Mouse (Mus musculus): ENCODE data around the gene Acsm5. TPM values are rescaled to one million over a fixed set of nuclear protein-coding genes. Genes with fewer than 3 reads are reported as not detected.

Gene Acsm5
- total RNA-seq (2018; cell fraction: chromatin; rRNA removed), result not detected
- total RNA-seq (2018; cell fraction: cytosol; rRNA removed), result not detected
- total RNA-seq (2018; cell fraction: nucleus; rRNA removed), result not detected
- not detected in 3 replicates for polyA plus RNA-seq (2018)

DNA sequence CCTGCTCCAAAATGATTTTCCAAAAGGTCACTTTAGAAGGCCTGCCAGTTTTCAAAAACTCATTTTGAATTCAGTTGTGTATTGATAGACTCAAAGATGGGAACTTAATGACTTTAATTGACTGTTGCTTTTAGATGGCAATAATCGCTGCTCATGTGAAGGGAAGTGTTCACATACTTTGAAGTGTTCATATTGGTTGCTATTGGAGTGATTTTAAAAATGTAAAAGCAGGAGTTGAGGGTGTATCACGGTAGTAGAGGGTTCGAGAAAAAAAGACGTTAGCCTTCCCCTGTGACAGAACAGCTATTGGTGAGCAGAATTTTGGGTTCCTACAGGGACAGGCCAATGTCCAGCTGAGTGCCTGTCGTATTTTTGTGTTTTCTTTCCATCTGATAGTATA lies at the start of gene Acsm5:
Gene Acsm5 (plus strand): TSS at position 301 of the 400 bp plus-strand sequence.
- H3K27ac ChIP-seq, result no peak within 1 kb of the TSS
- H3K36me3 ChIP-seq (ENCODE audit: inconsistent target), result no peaks in the 10 kb centered on the region
- no peaks in the 10 kb centered on the region for H3K79me2 ChIP-seq (ENCODE audit: inconsistent target)
- 75% methylated on average over 5 of the region's 5 CpGs for WGBS (ENCODE audit: missing documents)
- no peak within 1 kb of the TSS for H3K4me3 ChIP-seq (ENCODE audit: inconsistent target)

DNA sequence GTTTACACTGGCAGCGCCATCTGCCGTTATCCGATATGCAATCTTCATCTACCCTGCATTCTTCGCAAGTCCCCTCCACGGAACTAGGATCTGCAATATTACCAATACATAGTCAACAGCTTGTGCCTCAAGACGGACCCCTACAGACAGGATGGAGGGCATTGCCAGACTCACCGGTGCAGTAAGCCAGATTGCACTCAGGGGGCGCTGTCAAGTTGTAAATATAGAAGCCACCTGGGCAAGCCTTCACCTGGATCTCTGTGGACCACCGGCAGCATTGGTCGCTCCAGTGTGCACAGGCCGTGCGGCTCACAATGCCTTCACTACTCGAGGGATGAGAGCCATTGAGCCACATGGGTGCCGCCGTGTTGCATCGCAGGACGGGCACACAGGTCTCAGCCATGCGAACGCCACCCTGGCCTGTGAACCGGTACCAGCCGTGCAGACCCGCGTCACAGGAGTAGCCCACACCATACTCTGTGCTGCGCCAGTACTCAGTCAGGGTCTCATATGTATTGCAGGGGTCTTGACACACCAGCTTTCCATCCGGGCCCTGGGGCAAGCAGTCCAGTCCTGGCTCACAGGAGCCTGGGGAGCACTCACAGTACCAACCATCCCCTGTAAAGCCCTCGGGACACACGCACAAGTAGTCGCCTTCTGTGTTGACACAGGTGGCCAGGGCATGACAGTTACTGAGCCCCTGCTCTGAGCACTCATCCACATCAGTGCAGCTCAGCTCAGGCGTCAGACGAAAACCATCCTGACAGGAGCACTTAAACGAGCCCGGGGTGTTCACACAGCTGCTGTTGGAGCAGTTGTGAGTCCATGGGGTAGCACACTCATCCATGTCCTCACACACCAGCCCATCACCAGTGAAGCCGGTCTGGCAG lies 42.5 kb upstream of the Acsm5 start:
- Histone ChIP-seq H3K27ac (no peak overlapping the region), H3K4me3 (ENCODE audit: inconsistent target) (no peak overlapping the region)
- WGBS (ENCODE audit: missing documents), result 78% methylated on average over 28 of the region's 33 CpGs

DNA sequence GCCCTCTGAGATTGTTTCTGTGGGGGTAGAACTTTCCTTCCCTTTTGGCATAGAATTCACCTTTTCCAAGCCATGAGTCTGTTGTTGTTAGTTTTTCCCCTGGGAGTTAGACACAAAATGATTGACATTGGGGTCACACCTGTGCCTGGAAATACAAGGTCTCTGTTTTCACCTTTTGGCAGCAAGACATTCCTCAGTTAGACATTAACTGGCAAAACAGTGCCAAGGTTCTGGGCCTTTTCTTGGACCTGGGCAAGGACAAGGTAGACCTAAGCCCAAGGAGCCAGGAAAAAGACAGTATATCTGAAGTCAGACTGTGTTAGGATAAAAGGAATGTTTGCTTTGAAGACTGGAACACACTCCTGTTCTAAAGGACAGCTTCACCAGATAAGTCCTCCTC lies 40.0 kb upstream of the Acsm5 start, which contains the start of gene Umod:
Gene Umod (minus strand): TSS at position 27 of the 400 bp plus-strand sequence.
- no peak within 1 kb of the TSS for H3K4me3 ChIP-seq (ENCODE audit: inconsistent target)
- no peaks in the 10 kb centered on the region for H3K79me2 ChIP-seq (ENCODE audit: inconsistent target)
- H3K36me3 ChIP-seq (ENCODE audit: inconsistent target), result no peaks in the 10 kb centered on the region
- no peak within 1 kb of the TSS for H3K27ac ChIP-seq

More for the DNA sequence above, 42.5 kb upstream of the Acsm5 start:
- H3K36me3 ChIP-seq (ENCODE audit: inconsistent target), result no peaks in the 10 kb centered on the region
- no peaks in the 10 kb centered on the region for H3K79me2 ChIP-seq (ENCODE audit: inconsistent target)

DNA sequence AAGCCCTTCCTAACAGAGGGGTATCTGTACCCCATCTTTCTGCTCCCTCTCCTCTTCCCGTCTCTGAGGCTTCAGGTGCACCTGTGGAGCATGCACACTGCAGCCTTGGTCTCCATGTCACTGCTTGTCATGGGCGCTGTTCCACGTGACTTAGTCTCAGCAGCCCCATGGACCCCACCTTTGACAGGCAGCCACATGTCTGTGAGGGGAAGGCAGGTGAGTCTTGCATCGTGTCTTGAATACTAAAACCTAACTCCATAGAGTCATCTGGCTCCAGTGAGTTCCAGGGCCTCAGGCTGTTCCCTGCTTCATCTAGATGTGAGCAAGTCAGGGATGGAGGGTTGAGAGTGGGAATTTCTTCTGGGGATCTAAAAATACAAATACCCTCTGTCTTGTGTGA lies 35.1 kb upstream of the Acsm5 start:
- Histone ChIP-seq H3K4me3 (ENCODE audit: inconsistent target) (no peak overlapping the region), H3K27ac (no peak overlapping the region), H3K36me3 (ENCODE audit: inconsistent target) (no peaks in the 10 kb centered on the region), H3K79me2 (ENCODE audit: inconsistent target) (no peaks in the 10 kb centered on the region)
- 76% methylated on average over 4 of the region's 4 CpGs for WGBS (ENCODE audit: missing documents)

DNA sequence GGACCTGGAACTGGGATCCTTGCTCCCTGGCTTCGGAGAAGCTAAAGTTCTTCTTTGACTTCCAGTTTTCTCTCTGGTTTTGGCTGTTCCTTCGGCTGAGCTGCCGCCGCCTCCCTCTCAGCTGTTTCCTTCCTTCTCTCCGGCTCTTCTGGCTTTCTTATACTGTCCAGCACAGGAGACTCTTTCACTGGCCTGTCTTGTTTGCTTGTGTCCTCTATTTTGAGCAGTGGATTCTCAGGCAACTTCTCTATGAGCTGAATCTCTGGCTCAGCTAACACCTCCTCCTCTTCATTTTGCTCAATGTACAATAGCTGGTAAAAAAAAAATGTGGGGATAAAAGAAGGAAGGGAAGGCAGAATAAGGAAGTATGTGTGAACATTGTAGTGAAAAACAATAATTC lies 32.6 kb upstream of the Acsm5 start:
- H3K4me3 ChIP-seq (ENCODE audit: inconsistent target), result no peak overlapping the region
- WGBS (ENCODE audit: missing documents), result 35% methylated on average over 5 of the region's 5 CpGs
- no peaks in the 10 kb centered on the region for H3K79me2 ChIP-seq (ENCODE audit: inconsistent target)
- H3K27ac ChIP-seq, result no peak overlapping the region
- no peaks in the 10 kb centered on the region for H3K36me3 ChIP-seq (ENCODE audit: inconsistent target)

GRCm38 (mm10) chr7:119490041-119490780 lies 29.1 kb upstream of the Acsm5 start:
- 89% methylated on average over 4 of the region's 4 CpGs for WGBS (ENCODE audit: missing documents)
- Histone ChIP-seq H3K36me3 (ENCODE audit: inconsistent target) (no peaks in the 10 kb centered on the region), H3K4me3 (ENCODE audit: inconsistent target) (no peak overlapping the region), H3K79me2 (ENCODE audit: inconsistent target) (no peaks in the 10 kb centered on the region), H3K27ac (no peak overlapping the region)

DNA sequence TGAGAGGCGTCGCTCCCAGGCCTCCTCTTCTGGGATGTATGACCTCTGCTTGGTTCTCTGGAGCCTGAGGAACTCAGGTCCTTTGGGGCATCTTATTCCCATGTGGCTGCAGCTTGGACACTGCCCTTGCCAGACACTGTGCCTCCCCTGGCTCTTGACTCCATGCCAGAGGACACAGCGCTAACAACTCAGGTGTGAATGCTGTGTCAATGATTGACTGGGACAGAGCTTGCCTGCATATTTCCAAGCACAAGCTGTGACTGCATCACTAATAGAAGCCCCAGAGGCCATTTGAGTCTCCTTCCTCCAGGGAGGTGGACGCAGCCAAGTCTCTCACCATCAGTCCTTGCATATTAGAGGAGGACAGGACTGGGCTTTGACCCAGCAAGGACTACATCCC lies 8.1 kb upstream of the Acsm5 start:
- no peak overlapping the region for H3K4me3 ChIP-seq (ENCODE audit: inconsistent target)
- WGBS (ENCODE audit: missing documents), result 91% methylated on average over 4 of the region's 4 CpGs
- no peaks in the 10 kb centered on the region for H3K36me3 ChIP-seq (ENCODE audit: inconsistent target)
- no peak overlapping the region for H3K27ac ChIP-seq
- H3K79me2 ChIP-seq (ENCODE audit: inconsistent target), result no peaks in the 10 kb centered on the region

DNA sequence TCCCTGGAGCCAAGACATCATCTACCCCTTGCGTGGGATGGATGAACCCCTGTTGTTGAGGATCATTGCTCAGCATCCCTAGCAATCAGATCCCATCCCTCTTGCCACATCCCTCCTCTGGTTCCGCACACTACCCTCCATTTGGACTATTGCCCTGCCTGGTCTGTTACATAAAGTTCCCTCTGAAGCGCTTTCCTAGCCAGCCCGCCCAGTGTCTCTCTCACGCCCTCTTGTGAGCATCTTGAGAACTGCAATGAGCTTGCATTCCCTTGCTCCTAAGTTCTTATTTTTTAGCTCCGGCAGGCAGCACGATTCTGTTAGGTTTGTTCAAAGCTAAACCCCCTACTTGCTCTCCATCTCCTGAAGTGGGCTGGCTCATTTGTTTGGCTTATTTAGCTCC lies 6.2 kb upstream of the Acsm5 start:
- Histone ChIP-seq H3K27ac (no peak overlapping the region), H3K79me2 (ENCODE audit: inconsistent target) (no peaks in the 10 kb centered on the region), H3K36me3 (ENCODE audit: inconsistent target) (no peaks in the 10 kb centered on the region), H3K4me3 (ENCODE audit: inconsistent target) (no peak overlapping the region)
- whole genome bisulfite sequencing (ENCODE audit: missing documents), result 27% methylated on average over 7 of the region's 7 CpGs

DNA sequence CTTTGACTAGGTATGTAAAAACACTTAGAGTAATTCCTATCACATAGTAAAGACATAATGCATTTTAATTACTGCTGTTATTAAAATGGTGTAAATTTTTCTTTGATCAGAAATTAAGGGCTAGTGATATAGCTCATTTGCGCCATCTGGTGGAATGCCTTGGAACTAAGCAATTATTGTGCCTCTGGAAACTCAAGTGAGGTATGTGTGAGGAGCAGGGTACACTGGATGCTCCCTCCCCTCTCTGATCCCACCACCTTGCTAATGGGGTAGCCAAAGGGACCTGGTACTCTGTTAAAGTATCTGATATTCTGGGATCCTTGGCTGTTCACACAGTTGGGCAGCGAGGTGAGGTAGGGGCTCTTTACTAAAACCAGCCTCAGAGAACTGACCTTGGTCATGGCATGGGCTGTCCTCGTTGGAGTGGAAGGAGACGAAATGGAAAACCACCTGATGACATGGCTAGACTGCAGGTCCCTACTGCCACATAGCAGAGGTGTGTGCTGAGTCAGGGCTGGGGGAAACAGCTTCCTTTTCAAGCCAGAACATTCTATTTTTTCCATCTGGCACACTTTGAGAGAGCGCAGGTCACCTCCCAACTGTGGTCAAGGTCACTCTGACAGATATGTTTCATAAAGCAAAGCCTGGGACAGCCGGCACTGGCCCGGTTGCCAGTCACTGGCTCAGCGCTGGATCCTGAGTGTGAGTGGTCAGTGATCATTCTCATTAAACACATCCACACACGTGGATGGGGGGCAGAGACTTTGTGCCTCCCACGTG lies 3.6 kb upstream of the Acsm5 start:
- 55% methylated on average over 10 of the region's 10 CpGs for WGBS (ENCODE audit: missing documents)
- Histone ChIP-seq H3K79me2 (ENCODE audit: inconsistent target) (no peaks in the 10 kb centered on the region), H3K4me3 (ENCODE audit: inconsistent target) (no peak overlapping the region), H3K36me3 (ENCODE audit: inconsistent target) (no peaks in the 10 kb centered on the region), H3K27ac (no peak overlapping the region)

- H3K79me2 ChIP-seq (ENCODE audit: inconsistent target), result no peaks in the 10 kb centered on the region
- H3K27ac ChIP-seq, result no peak overlapping the region
- H3K4me3 ChIP-seq (ENCODE audit: inconsistent target), result no peak overlapping the region
- WGBS (ENCODE audit: missing documents), result 80% methylated on average over 7 of the region's 7 CpGs
- no peaks in the 10 kb centered on the region for H3K36me3 ChIP-seq (ENCODE audit: inconsistent target)
Observed at GRCm38 (mm10) chr7:119516272-119516558, 3.0 kb upstream of the Acsm5 start.

GRCm38 (mm10) chr7:119519654-119520053 lies 391 bp downstream of the Acsm5 start:
- H3K79me2 ChIP-seq (ENCODE audit: inconsistent target), result no peaks in the 10 kb centered on the region
- no peak overlapping the region for H3K4me3 ChIP-seq (ENCODE audit: inconsistent target)
- 43% methylated on average over 5 of the region's 5 CpGs for WGBS (ENCODE audit: missing documents)
- H3K36me3 ChIP-seq (ENCODE audit: inconsistent target), result no peaks in the 10 kb centered on the region
- no peak overlapping the region for H3K27ac ChIP-seq

DNA sequence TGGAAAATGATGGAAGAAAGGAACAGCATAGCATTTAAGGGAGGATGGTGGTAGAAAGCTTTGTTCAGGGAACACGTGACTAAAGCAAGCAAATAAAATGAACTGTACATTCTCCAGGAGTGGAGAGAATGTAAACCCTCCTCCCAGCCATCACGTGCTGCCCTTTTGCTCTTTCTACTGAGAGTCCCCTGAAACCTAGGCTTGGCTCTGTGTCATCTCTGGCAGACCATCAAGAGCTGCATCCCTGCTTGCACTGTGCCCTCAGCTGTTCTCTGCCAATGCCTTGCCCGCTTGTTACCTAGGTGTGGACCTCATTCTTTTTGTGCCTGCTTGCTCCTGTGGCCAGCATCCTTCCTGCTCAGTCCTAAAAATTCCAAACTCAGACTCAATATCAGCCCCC lies 2.6 kb downstream of the Acsm5 start:
- Histone ChIP-seq H3K27ac (no peak overlapping the region), H3K79me2 (ENCODE audit: inconsistent target) (no peaks in the 10 kb centered on the region), H3K36me3 (ENCODE audit: inconsistent target) (no peaks in the 10 kb centered on the region), H3K4me3 (ENCODE audit: inconsistent target) (no peak overlapping the region)
- WGBS (ENCODE audit: missing documents), result 83% methylated on average over 3 of the region's 3 CpGs

DNA sequence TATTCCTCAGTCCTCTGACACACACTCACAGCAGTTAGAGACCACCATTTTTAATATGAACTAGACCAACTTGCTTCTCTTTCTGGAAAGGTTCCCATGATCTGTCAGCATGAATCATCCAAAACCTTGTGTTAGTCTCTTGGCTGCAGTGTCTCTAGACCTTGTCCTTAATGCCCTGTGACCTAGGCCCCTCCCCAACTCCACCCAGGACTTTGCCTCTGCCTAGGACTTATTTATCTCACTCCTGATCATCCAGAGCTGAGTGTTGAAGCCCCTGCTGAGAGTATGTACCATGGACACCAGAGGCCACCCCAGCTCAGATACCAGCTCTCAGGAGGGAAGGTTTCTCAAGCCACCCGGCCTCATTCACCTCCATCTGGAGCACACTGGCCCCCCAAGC lies 3.1 kb downstream of the Acsm5 start:
- no peaks in the 10 kb centered on the region for H3K36me3 ChIP-seq (ENCODE audit: inconsistent target)
- no peak overlapping the region for H3K27ac ChIP-seq
- WGBS (ENCODE audit: missing documents), result 78% methylated on average over 1 of the region's 1 CpGs
- H3K79me2 ChIP-seq (ENCODE audit: inconsistent target), result no peaks in the 10 kb centered on the region
- H3K4me3 ChIP-seq (ENCODE audit: inconsistent target), result no peak overlapping the region

DNA sequence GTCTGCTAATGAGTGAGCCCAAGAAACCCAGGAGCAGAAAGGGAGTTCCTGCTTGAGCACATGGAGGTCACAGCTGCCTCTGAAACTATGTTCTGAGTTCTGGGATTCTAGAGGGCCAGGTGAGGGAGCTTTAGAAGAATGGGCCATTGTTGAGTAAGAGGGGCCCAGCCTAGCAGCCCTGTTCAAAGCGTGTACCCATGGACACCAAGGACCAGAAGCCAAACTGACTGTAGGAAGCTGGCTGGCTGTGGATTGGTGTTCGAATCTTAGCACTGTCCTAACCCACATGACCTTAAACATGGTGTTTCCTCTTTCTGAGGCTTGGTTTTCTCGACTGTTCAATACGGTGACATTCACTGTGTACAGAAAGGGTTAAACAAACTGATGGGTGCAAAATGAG lies 4.1 kb downstream of the Acsm5 start, which contains the start of gene Pdilt:
Gene Pdilt (minus strand): TSS at position 101 of the 400 bp plus-strand sequence.
- Histone ChIP-seq H3K27ac (no peak within 1 kb of the TSS), H3K4me3 (ENCODE audit: inconsistent target) (no peak within 1 kb of the TSS), H3K79me2 (ENCODE audit: inconsistent target) (no peaks in the 10 kb centered on the region), H3K36me3 (ENCODE audit: inconsistent target) (no peaks in the 10 kb centered on the region)
- WGBS (ENCODE audit: missing documents), result 67% methylated on average over 4 of the region's 4 CpGs
